Mouse (Mus musculus): Measurements from ENCODE around the gene Tars2. TPM values are rescaled to one million over a fixed set of nuclear protein-coding genes. Genes with fewer than 3 reads are reported as not detected.

The Tars2 gene
- total and polyA plus RNA-seq, 3 experiments, result 59.8 to 97.6 (median 71.1) TPM

- Histone ChIP-seq H3K36me3 (replicated peaks in 1 of 2; ENCODE audit: control insufficient read depth in 1 of 2, insufficient read depth in 1 of 2, low read length in 1 of 2) (no peaks in the 10 kb centered on the region), H3K4me2 (ENCODE audit: insufficient read depth, low read depth, poor library complexity, severe bottlenecking) (no peak overlapping the region), H3K4me3 (replicated peaks in 1 of 3; ENCODE audit: low read depth in 2 of 3, low read length in 2 of 3, poor library complexity in 1 of 3) (no peak overlapping the region), H3K9me3 (replicated peaks; ENCODE audit: low read length) (no peaks in the 10 kb centered on the region), H3K9ac (ENCODE audit: insufficient read depth, low read depth) (no peak overlapping the region), H3K79me2 (replicated peaks; ENCODE audit: control insufficient read depth, extremely low read depth, insufficient read depth, poor library complexity, severe bottlenecking) (no peaks in the 10 kb centered on the region), H3K27me3 (replicated peaks) (no peaks in the 10 kb centered on the region), H3K27ac (ENCODE audit: insufficient read depth, low read depth) (no peak overlapping the region), H3K4me1 (ENCODE audit: control insufficient read depth in 1 of 2, insufficient read depth in 2 of 2) (peaks cover 18 to 39% of the 10 kb centered on the region in 2 experiments)
- no peak for TF ChIP-seq JUND (conservative IDR thresholded peaks at IDR 0.05; ENCODE audit: low read depth, low read length)
- no peak for TF ChIP-seq MAFK (IDR thresholded peaks at IDR 0.05; ENCODE audit: insufficient replicate concordance, low read length)
- TF ChIP-seq TBP (conservative IDR thresholded peaks at IDR 0.05; ENCODE audit: low read depth, low read length), result no peak
- TF ChIP-seq MAX (IDR thresholded peaks at IDR 0.05; ENCODE audit: low read length), result no peak
- no peak for TF ChIP-seq CHD1 (IDR thresholded peaks at IDR 0.05; ENCODE audit: low read depth, low read length)
- dilution Hi-C loops (cut with MboI; ENCODE audit: extremely low pct_ligation_motif_present, extremely low pct_unique_long_range_greater_than_20kb, low sequenced_read_pairs), result no loop called here
- in situ Hi-C loops (cut with MboI; ENCODE audit: low pct_ligation_motif_present, low pct_unique_long_range_greater_than_20kb, low sequenced_read_pairs), result no loop called here
- no peak for DNase-seq (ENCODE audit: extremely low read depth)
These were observed 61.7 kb downstream of the Tars2 start for GRCm38 (mm10) chr3:95698286-95698685.

- H3K79me2 ChIP-seq (replicated peaks; ENCODE audit: control insufficient read depth, extremely low read depth, insufficient read depth, poor library complexity, severe bottlenecking), result no peaks in the 10 kb centered on the region
- dilution Hi-C loops (cut with MboI; ENCODE audit: extremely low pct_ligation_motif_present, extremely low pct_unique_long_range_greater_than_20kb, low sequenced_read_pairs) (no loop called here), in situ Hi-C loops (cut with MboI; ENCODE audit: low pct_ligation_motif_present, low pct_unique_long_range_greater_than_20kb, low sequenced_read_pairs) (no loop called here)
- TF ChIP-seq E2F4 (IDR thresholded peaks at IDR 0.05; ENCODE audit: insufficient replicate concordance, low read depth, low read length) (no peak), MXI1 (IDR thresholded peaks at IDR 0.05; ENCODE audit: low read depth, low read length) (no peak), NRF1 (IDR thresholded peaks at IDR 0.05; ENCODE audit: low read depth, low read length) (no peak)
- H3K27ac ChIP-seq (ENCODE audit: insufficient read depth, low read depth), result no peak overlapping the region
- H3K27me3 ChIP-seq (replicated peaks), result no peaks in the 10 kb centered on the region
- DNase-seq (ENCODE audit: extremely low read depth), result no peak
- no peak overlapping the region for H3K9ac ChIP-seq (ENCODE audit: insufficient read depth, low read depth)
- no peak overlapping the region for H3K4me3 ChIP-seq (replicated peaks in 1 of 3; ENCODE audit: low read depth in 2 of 3, low read length in 2 of 3, poor library complexity in 1 of 3)
- H3K9me3 ChIP-seq (replicated peaks; ENCODE audit: low read length), result no peaks in the 10 kb centered on the region
- no peaks in the 10 kb centered on the region for H3K36me3 ChIP-seq (replicated peaks in 1 of 2; ENCODE audit: control insufficient read depth in 1 of 2, insufficient read depth in 1 of 2, low read length in 1 of 2)
- H3K4me1 ChIP-seq (ENCODE audit: control insufficient read depth in 1 of 2, insufficient read depth in 2 of 2), result peaks cover 19 to 52% of the 10 kb centered on the region in 2 experiments
- no peak overlapping the region for H3K4me2 ChIP-seq (ENCODE audit: insufficient read depth, low read depth, poor library complexity, severe bottlenecking)
These were observed 63.6 kb downstream of the Tars2 start for GRCm38 (mm10) chr3:95696360-95696759.

GRCm38 (mm10) chr3:95695796-95696195 is 64.2 kb downstream of the Tars2 start:
- no peaks in the 10 kb centered on the region for H3K36me3 ChIP-seq (replicated peaks in 1 of 2; ENCODE audit: control insufficient read depth in 1 of 2, insufficient read depth in 1 of 2, low read length in 1 of 2)
- TF ChIP-seq TBP (conservative IDR thresholded peaks at IDR 0.05; ENCODE audit: low read depth, low read length), result no peak
- no peaks in the 10 kb centered on the region for H3K27me3 ChIP-seq (replicated peaks)
- dilution Hi-C loops (cut with MboI; ENCODE audit: extremely low pct_ligation_motif_present, extremely low pct_unique_long_range_greater_than_20kb, low sequenced_read_pairs), result no loop called here
- no peak overlapping the region for H3K9ac ChIP-seq (ENCODE audit: insufficient read depth, low read depth)
- no peak overlapping the region for H3K4me3 ChIP-seq (replicated peaks in 1 of 3; ENCODE audit: low read depth in 2 of 3, low read length in 2 of 3, poor library complexity in 1 of 3)
- DNase-seq (ENCODE audit: extremely low read depth), result no peak
- in situ Hi-C loops (cut with MboI; ENCODE audit: low pct_ligation_motif_present, low pct_unique_long_range_greater_than_20kb, low sequenced_read_pairs), result no loop called here
- peaks cover 19 to 52% of the 10 kb centered on the region in 2 experiments for H3K4me1 ChIP-seq (ENCODE audit: control insufficient read depth in 1 of 2, insufficient read depth in 2 of 2)
- H3K4me2 ChIP-seq (ENCODE audit: insufficient read depth, low read depth, poor library complexity, severe bottlenecking), result no peak overlapping the region
- H3K9me3 ChIP-seq (replicated peaks; ENCODE audit: low read length), result no peaks in the 10 kb centered on the region
- H3K79me2 ChIP-seq (replicated peaks; ENCODE audit: control insufficient read depth, extremely low read depth, insufficient read depth, poor library complexity, severe bottlenecking), result no peaks in the 10 kb centered on the region
- H3K27ac ChIP-seq (ENCODE audit: insufficient read depth, low read depth), result no peak overlapping the region

All from CH12.LX (cell line).